Mouse (Mus musculus): ENCODE results near the gene Hectd4.
"Not testable (repeated sequence)": the region's sequence is repeated elsewhere in the genome, so short reads cannot be mapped to it uniquely, and the experiment has no call there.

Gene Hectd4

DNA sequence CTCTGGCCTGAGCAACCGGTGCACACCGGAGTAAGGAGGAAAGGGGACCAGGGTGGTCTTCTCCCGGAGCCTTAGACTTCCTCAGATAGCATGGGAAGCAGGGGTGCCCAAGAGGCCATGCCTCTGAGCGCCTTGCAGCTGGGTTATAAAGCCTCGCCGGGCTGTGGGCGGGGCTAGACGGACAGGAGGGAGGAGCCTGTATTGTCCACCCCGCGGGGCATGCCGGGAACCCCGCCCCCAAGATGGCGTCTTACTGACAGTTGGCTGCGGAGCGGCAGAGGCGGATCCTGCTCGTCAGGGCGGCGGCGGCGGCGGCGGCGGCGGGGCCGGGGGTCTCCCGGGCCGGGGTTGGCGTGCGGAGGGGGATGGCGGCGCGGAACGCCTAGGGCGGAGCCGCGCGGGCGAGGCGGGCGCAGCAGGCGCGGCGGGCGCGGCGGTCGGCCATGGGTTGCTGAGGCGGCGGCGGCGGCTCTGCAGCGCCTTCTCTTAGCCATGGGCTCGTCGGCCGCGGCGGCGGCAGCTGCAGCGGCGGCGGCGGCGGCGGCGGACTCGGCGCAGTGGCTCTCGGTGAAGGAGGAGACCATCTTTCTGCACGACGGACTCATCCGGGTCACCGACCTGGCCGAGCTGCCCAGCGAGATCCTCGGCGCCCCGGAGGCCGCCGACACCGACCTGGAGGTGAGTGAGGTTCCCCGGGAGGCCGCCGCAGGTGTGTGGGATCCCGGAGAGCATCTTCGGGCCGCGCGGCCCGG lies at the start of gene Hectd4:
Gene Hectd4, plus strand, starts transcription at position 240 of the 752 bp plus-strand sequence.
- peak; percentile 98 to 99 for DNase-seq

DNA sequence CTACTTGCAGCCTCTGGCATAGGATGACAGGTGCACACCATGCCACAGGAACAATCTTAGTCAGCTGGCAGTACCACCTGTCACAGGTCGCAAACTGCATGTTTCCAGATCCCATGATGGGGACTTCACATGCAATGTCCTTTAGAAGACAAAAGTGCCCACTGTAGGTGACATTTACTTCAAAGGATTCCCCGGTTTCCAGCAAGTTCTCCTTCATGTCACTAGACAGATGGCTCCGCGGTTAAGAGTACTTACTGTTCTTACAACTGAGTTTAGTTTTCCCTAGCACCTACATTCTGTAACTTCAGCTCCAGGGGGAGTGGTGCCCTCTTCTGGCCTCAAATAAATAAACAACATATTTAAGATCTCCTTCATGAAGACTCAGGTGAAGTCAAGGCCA lies 47.2 kb upstream of the Hectd4 start:
- peak; percentile 48 to 66 for DNase-seq

DNA sequence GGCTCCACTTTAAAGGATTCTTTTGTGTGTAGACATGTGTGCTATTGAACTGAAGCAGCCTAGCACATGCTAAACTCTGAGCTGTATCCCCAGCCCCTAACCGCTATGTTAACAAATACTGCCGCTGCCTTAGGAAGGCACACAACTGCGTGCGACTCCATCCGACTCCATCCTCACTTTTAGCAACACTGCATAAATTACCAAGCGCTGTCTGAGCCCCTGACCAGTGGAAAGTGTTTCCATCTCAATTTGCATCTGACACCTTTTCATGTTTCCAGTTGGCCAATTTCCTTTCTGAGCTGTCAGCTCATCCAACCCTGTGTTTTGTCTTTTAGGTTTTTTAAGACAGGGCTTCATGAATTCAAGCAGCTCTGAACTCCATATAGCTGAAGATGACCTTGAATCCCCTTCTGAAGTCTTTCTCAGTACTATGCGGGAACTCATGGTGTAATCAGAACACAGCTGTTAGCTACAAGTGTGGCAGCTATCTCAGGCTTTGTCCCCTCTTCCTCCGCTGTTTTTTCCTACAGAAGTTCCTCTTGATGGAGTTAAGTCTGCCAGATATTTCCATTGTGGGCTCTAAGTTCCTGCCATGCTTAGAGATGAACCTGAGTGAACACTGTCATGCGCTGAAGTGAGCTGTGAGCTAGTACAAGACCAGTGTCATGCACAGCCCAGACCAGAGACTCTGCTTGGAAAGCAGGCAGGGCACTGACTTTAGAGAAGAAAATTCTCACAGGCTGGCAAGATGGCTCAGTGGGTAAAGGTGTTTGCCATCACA lies 40.8 kb upstream of the Hectd4 start:
- DNase-seq, result no peak

DNA sequence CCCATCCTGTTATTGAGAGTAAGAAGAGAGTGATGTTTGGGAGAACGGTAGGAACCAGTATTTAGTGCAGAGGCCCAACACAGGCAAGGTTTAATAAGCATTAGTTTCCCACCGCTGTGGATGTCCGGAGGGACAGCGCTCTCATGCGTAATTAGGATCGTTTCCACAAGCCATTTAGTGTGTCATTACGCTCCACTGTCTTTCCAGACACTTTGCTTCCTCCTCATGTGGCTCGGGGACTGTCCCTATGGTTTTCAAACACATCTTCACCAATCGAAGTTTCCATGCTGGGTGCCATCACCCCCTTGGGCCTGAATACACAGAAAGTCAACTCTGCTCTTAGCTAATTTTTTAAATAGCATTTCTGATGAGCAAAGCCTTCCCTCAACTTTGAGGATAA lies 36.8 kb upstream of the Hectd4 start:
- no peak for DNase-seq

DNA sequence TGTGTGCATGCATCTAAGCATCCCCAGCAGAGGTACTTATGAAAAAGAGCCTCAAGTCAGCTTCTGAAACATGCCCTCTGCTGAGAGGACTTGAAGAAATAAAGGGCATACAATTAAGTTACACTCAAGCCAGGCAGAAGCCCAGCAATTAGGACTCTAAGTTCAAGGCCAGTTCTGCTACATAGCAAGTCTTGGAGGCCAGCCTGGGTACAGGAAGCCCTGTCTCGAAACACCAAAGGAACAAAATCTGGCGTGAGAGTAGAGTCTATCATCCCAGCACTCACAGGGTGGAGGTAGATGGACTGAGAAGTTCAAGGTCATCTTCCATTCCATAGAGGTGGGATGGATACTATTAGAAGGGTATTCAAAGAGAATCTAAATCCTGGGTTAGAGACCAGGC lies 35.6 kb upstream of the Hectd4 start:
- no peak for DNase-seq

DNA sequence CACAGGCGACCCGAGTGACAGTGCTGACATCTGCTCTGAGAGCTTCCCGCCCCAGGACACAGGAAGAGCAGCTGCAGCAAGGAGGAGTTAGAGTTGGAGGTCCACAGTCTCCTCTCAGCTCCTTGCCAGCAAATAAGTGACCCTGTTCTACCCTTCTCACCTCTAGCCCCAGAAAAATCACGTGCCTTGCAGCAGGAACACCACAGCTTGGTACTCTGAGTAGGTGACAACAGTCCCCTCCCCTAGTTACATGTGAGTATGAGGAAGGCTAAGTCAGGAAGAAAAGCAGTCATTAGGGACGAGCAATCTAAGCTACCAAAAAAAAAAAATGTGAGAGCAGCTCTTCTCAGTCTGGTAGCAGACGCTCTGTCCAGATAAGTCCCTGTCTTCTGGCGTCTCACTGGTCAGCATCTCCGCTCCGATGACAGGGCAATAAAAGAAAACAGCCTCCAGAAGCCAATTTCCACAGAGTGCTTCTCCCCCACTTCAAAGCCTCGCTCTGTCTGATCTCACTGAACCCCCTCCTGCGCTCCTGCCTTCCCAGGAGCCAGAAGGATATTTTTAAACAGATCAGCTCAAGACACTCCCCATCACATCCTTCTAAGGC lies 35.0 kb upstream of the Hectd4 start:
- peak; percentile 43 to 47 for DNase-seq

DNA sequence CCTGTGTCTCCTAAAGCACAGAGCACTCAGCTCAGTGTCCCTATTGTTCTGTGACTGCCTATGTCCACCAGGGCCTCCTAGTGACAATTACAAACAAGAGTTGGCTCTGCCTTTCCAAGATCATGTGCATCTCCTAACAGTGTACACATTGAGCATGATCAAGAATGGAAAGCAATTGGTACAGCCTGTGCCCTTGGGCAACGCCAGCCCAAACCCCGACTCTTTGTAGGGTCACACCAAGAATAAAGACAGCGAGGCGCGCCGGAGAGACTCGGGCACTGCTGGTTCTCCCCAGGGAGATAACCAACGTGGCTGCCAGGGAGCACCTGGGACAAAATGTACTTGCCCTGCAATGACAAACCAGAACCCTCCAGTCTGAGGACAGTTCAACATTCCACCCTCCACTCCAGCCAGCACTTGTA lies 32.4 kb upstream of the Hectd4 start:
- DNase-seq, result no peak

DNA sequence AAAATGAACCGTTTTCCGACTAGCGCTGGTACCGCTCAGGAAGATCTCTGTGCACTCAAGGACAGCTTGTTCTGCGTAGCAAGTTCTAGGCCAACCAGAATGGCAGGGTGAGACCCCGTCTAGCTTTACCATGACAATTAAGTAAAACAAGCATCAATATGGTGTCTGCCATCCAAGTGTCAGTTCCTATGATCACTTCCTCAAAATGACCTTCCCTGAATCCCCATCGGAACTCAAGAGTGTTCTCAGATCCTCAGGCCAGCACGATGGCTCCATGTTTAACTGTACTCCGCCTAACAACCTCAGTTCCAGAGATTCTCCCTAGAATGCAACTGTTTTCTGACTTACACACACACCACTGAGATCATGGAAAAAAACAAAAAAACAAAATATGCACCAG lies 31.8 kb upstream of the Hectd4 start:
- no peak for DNase-seq

DNA sequence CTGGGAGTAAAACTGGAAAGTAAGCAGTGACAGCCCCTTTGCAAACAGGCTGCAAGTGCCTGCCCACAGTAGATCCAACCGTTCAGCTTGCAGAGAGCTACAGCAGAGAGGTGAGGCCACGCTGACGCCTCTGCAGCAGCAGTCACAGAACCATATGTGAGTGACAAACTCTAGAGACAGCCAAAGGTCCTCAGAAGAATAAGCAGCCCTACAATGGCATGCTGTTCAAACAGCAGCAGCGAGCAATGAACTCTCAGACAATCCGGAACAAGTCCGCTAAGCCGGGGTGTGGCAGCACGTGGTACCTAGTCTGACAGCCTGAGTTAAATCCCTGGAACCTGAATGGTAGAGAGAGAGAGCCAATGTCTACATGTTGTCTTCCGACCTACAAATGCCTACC lies 30.8 kb upstream of the Hectd4 start:
- DNase-seq, result no peak

DNA sequence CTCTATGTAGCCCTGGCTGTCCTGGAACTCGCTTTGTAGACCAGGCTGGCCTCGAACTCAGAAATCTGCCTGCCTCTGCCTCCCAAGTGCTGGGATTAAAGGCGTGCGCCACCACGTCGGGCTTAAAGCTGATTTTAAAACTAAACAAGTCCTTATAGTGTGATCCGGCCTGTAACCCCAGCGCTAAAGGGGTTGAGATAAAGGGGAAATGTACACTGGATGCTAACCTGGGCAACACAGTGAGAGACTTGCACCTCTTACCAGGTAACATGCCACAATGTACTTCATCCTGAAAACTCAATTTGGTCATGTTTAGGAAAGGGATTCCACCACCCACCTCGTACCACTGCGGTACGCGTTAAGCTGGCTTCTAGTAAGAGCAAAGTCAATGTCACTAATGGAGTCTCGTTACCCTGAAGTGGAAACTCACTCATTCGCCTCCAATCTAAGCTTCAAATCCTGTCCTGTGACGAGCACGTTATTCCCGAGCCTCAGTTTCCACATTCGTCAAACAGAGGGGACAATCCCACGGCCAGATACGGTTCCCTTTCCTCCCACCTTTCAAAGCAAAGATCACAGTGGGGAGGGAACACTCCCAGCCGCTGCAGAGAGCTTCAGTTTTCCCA lies 29.7 kb upstream of the Hectd4 start:
- DNase-seq, result no peak

GRCm38 (mm10) chr5:121190836-121191583 lies 29.0 kb upstream of the Hectd4 start, which contains the start of gene Ptpn11:
Ptpn11 (minus strand) TSS chr5:121191397.
- DNase-seq, result peak; percentile 92 to 95

DNA sequence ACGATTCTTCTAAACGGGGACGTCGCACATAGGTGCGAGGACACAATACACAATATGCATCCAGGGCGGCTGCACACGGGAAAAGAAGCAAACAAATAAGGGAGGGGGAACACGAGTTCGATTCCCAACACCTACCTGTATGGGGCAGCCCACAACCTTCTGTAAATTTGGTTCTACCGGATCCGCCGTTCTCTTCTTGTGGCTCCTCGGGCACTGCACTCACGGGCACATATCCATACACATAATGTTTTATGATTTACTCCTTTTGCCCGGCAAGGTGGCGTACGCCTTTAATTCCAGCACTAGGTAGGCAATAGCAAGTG lies 28.5 kb upstream of the Hectd4 start:
- no peak for DNase-seq

DNA sequence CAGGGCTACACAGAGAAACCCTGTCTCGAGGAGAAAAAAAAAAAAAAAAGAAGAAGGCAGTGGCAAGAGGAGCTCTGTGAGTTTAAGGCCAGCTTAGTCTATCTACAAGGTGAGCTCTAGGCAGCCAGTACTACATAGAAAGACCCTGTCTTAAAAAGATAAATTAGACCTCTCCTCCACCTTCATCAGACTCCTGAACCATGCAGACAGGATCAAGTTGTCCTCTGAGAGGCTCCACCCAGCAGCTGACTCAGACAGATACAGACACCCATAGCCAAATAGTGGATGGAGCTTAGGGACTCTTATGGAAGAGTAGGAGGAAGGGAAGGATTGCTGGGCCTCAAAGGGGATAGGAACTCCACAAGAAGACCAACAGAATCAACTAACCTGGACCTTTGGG lies 25.8 kb upstream of the Hectd4 start:
- DNase-seq, result no peak

DNA sequence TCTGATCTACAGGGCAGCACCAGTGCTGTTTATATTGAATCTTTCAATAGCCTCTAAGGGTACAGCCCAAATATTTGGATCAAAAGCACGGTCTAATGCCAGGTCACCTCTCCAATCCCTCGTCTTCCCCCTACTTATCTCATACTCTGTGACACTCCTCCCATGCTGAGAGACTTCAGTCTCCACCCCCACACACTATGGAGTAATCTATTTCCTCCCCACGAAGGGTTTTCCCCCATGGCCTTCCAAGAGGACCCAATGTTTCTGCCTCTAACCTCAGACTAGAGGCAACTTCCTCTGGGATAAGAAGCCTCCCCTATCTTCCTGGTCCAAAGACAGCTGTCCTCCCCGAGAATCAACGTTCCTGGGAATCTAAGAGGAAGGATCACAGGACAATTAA lies 23.3 kb upstream of the Hectd4 start:
- no peak for DNase-seq

GRCm38 (mm10) chr5:121197337-121197736 lies 22.7 kb upstream of the Hectd4 start:
- DNase-seq, result no peak

DNA sequence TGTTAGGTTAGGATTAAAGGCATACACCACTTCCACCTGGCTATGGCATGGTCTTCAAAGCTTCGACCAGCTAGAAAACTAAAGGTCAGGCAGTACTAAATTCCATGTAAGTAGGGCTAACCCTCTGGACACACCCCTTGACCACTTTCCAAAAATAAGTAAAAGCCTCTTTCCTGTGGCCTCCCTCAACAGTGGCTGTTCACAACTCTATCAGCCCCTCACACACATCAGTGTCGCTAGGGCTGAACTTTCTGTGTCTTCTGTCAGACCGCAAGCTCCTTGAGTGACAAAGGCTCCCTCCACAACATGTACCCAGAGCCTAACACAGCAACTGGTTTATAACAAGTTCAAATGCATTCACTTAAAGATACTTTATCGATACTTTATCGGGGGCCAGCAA lies 21.6 kb upstream of the Hectd4 start:
- DNase-seq, result no peak

DNA sequence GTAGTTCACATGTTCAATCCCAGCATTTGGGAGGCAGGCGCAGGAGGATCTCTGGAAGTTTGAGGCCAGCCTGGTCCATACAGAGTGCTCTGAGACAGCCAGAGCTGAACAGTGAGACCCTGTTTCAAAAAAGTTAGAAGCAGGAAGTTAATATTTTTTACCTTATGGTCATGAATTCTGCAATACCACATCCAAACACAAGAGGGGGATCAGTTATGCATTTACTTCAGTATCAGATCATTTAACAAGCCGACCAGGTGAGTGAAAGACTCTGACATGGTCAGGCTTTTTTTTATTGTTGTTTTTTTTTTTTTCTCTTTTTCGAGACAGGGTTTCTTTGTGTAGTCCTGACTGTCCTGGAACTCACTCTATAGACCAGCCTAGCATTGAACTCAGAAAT lies 18.3 kb upstream of the Hectd4 start:
- peak; percentile 48 to 59 for DNase-seq

DNA sequence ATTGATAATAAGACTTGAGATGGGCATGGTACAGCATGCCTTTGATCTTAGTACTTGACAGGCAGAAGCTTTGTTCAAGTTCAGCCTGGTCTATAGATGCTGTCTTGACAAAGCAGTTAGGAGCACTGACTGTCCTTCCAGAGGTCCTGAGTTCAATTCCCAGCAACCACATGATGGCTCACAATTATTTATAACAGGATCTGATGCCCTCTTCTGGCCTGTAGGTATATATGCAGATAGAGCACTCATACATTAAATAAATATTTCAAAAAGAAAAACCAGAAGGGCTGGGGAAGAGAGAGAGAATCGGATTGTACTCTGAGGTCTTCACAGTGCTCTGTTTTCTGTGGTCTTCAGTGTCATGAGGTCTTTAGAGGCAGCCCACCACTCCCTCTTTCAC lies 17.6 kb upstream of the Hectd4 start:
- no peak for DNase-seq

GRCm38 (mm10) chr5:121204132-121205089 lies 15.6 kb upstream of the Hectd4 start, which contains the start of gene Rpl6:
Rpl6 (plus strand) TSS chr5:121204481.
- DNase-seq, result peak; percentile 81 to 87

- DNase-seq, result not testable (repeated sequence)
Measured at GRCm38 (mm10) chr5:121205537-121206130, 14.4 kb upstream of the Hectd4 start.

GRCm38 (mm10) chr5:121206540-121206939 lies 13.5 kb upstream of the Hectd4 start:
- DNase-seq, result no peak

All from cerebellum, postnatal 14 days (tissue).